Mouse (Mus musculus): ENCODE data around the gene Fbxo2. TPM values are rescaled to one million over a fixed set of nuclear protein-coding genes. Genes with fewer than 3 reads are reported as not detected.
"Not testable (repeated sequence)": the region's sequence is repeated elsewhere in the genome, so short reads cannot be mapped to it uniquely, and the experiment has no call there.

Fbxo2 gene
- polyA plus RNA-seq, 1 experiment = 0.14 TPM

DNA sequence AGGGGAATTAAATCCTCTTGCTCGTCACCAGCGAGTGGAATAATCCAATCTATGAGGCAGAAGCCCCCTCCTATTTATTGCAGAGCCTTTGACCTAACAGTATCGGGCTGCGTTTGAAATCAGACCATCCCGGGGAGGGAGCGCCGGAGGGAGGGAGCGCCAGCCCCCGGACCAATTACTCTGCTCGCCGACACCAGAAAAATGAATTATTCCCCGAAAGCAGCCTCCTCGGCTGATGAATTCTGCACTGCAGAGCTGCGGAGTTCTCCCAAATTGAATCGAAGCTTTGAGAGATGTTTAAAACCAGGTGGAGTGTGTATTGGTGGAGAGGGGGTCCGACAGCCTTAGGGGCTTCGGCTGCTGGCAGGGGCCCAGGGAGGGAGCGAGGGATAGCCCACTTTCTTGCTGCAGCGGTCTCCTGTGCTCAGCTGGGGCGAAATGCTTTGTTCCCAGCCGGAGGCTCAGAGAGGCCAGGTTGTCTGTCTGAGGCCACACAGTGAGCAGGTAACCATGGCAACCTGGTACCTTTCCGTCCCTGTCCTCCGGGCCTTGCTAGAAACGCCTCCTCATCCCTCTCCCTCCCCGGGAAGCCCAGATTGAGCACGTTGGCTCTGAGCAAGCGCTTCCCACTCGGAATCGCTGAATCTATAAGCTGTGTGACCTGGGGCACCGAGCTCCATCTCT is 13.5 kb downstream of the Fbxo2 start:
- 7% methylated on average over 30 of the region's 30 CpGs for WGBS
- Histone ChIP-seq H3K27ac (ENCODE audit: insufficient read depth, low read length) (no peak overlapping the region), H3K27me3 (ENCODE audit: control insufficient read depth, insufficient read depth, low read length) (peaks cover 8% of the 10 kb centered on the region), H3K4me1 (ENCODE audit: control insufficient read depth, insufficient read depth, insufficient read length) (no peaks in the 10 kb centered on the region), H3K36me3 (ENCODE audit: control insufficient read depth, insufficient read depth, low read length) (no peaks in the 10 kb centered on the region), H3K4me3 (ENCODE audit: extremely low read depth, insufficient read depth, insufficient read length) (no peak overlapping the region)
- DNase-seq (ENCODE audit: low read depth in 1 of 2, low spot score in 2 of 2) = no peak
- TF ChIP-seq POLR2A (IDR thresholded peaks at IDR 0.05; ENCODE audit: low read depth, low read length) (no peak), CTCF (IDR thresholded peaks at IDR 0.05; ENCODE audit: extremely low read depth, insufficient read depth, insufficient read length, insufficient replicate concordance) (no peak)

DNA sequence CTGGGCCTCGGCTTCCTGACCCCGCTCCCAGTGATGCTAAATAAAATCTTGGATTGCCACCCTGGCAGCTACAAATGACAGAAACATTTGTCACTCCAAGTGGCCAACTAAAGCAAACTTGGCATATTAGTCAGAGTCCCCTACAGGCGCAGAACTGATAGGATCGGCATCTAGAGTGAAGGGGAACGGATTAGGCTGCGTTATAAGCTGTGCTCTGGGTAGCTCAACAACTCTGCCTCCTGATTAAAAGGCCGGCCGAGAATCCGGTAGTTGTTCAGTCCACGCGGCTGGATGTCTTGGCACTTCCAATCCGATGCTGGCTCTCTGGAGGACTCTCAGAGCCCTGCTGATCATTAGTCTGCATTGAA is 14.1 kb downstream of the Fbxo2 start:
- H3K36me3 ChIP-seq (ENCODE audit: control insufficient read depth, insufficient read depth, low read length) = no peaks in the 10 kb centered on the region
- H3K4me1 ChIP-seq (ENCODE audit: control insufficient read depth, insufficient read depth, insufficient read length) = no peaks in the 10 kb centered on the region
- no peak for DNase-seq (ENCODE audit: low read depth in 1 of 2, low spot score in 2 of 2)
- peaks cover 6% of the 10 kb centered on the region for H3K27me3 ChIP-seq (ENCODE audit: control insufficient read depth, insufficient read depth, low read length)
- no peak overlapping the region for H3K27ac ChIP-seq (ENCODE audit: insufficient read depth, low read length)
- no peak overlapping the region for H3K4me3 ChIP-seq (ENCODE audit: extremely low read depth, insufficient read depth, insufficient read length)
- 38% methylated on average over 12 of the region's 12 CpGs for WGBS
- TF ChIP-seq CTCF (IDR thresholded peaks at IDR 0.05; ENCODE audit: extremely low read depth, insufficient read depth, insufficient read length, insufficient replicate concordance) = no peak
- TF ChIP-seq POLR2A (IDR thresholded peaks at IDR 0.05; ENCODE audit: low read depth, low read length) = no peak

DNA sequence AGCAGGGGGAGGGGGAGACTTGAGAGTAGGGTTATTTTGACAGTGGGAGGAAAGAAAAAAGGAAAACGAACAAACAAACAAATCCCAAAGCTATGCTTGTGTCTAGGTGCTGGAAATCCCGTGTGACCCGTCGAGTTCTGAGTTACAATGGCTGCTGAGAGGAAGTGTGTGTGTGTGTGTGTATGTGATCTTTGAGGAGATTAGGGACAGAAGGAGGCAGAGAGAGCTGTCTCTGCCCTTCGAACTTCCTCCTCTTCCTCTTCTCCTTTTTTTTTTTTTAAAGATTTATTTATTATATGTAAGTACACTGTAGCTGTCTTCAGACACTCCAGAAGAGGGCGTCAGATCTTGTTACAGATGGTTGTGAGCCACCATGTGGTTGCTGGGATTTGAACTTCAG is 16.2 kb downstream of the Fbxo2 start:
- 14% methylated on average over 6 of the region's 6 CpGs for WGBS

DNA sequence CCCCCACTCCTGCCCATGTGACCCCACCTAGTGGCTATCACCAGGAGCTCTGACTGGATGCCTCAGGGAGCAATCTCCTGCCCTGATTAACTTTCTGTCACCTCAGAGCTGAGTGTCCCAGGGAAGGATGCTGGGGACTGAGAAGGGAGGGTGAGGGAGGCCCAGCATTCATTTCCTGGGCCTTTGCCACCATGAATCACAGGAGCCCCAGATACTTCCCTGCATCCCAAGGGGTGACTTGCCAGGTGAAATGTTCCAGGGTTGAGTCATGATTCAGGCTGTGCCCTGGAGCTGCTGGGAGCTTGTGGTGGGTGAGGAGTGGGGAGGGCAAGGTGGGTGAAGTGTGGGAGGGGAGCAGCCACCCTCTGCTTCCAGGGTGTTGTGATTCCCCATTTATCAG is 17.3 kb downstream of the Fbxo2 start:
- TF ChIP-seq POLR2A (IDR thresholded peaks at IDR 0.05; ENCODE audit: low read depth, low read length) (no peak), CTCF (IDR thresholded peaks at IDR 0.05; ENCODE audit: extremely low read depth, insufficient read depth, insufficient read length, insufficient replicate concordance) (no peak)
- Histone ChIP-seq H3K36me3 (ENCODE audit: control insufficient read depth, insufficient read depth, low read length) (no peaks in the 10 kb centered on the region), H3K4me1 (ENCODE audit: control insufficient read depth, insufficient read depth, insufficient read length) (no peaks in the 10 kb centered on the region), H3K27me3 (ENCODE audit: control insufficient read depth, insufficient read depth, low read length) (peaks cover 5% of the 10 kb centered on the region; the same call in 1 of the 2 replicates), H3K27ac (ENCODE audit: insufficient read depth, low read length) (no peak overlapping the region), H3K4me3 (ENCODE audit: extremely low read depth, insufficient read depth, insufficient read length) (no peak overlapping the region)
- DNase-seq (ENCODE audit: low read depth in 1 of 2, low spot score in 2 of 2) = no peak

More for the DNA sequence above, 16.2 kb downstream of the Fbxo2 start:
- DNase-seq (ENCODE audit: low read depth in 1 of 2, low spot score in 2 of 2); H3K4me1 ChIP-seq (ENCODE audit: control insufficient read depth, insufficient read depth, insufficient read length); H3K27me3 ChIP-seq (ENCODE audit: control insufficient read depth, insufficient read depth, low read length); H3K27ac ChIP-seq (ENCODE audit: insufficient read depth, low read length); H3K36me3 ChIP-seq (ENCODE audit: control insufficient read depth, insufficient read depth, low read length); H3K4me3 ChIP-seq (ENCODE audit: extremely low read depth, insufficient read depth, insufficient read length): not testable (repeated sequence)

DNA sequence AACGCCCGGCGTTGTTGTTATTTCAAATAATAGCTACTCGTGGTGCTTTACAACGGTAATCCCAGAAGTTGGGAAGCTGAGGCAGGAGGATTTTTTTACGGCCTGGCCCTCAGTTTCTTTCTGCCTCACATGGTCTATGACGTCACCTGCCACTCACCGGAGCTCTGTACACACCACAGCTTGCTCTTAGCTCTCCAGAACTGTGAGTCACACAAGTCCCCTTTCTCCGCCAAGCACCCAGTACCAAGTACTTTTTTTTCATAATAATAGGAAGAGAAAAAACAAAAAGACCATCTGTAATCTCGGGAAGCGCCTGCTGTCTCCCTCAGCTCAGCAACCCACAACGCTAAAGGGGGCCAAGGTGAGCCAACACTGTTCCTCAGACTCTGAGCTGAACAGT is 21.1 kb downstream of the Fbxo2 start:
- H3K27me3 ChIP-seq (ENCODE audit: control insufficient read depth, insufficient read depth, low read length) = no peaks in the 10 kb centered on the region
- no peak overlapping the region for H3K4me3 ChIP-seq (ENCODE audit: extremely low read depth, insufficient read depth, insufficient read length)
- H3K4me1 ChIP-seq (ENCODE audit: control insufficient read depth, insufficient read depth, insufficient read length) = no peaks in the 10 kb centered on the region
- no peaks in the 10 kb centered on the region for H3K36me3 ChIP-seq (ENCODE audit: control insufficient read depth, insufficient read depth, low read length)
- TF ChIP-seq POLR2A (IDR thresholded peaks at IDR 0.05; ENCODE audit: low read depth, low read length) = no peak
- no peak for TF ChIP-seq CTCF (IDR thresholded peaks at IDR 0.05; ENCODE audit: extremely low read depth, insufficient read depth, insufficient read length, insufficient replicate concordance)
- no peak for DNase-seq (ENCODE audit: low read depth in 1 of 2, low spot score in 2 of 2)
- H3K27ac ChIP-seq (ENCODE audit: insufficient read depth, low read length) = no peak overlapping the region
- 87% methylated on average over 12 of the region's 12 CpGs for WGBS

DNA sequence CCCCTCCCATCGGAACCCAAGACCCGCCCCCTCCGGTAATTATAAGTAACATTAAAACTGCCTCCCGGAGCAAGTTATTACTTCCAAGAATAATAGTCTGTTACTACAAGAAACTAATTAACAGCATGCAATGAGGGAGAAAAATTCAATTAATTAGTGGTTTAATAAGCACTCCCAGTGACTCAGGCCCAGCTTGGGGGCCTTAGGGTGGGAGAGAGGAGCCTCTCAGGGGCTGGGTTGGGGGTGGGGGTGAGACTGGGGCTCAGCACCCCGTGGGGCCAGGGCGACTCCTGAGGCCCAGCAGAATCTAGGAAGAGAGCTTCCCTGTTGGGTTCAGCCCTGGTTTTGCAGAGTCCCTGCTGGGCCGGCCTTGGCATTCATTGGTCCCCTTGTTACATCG is 21.9 kb downstream of the Fbxo2 start:
- no peaks in the 10 kb centered on the region for H3K4me1 ChIP-seq (ENCODE audit: control insufficient read depth, insufficient read depth, insufficient read length)
- H3K27ac ChIP-seq (ENCODE audit: insufficient read depth, low read length) = no peak overlapping the region
- H3K36me3 ChIP-seq (ENCODE audit: control insufficient read depth, insufficient read depth, low read length) = no peaks in the 10 kb centered on the region
- no peak overlapping the region for H3K4me3 ChIP-seq (ENCODE audit: extremely low read depth, insufficient read depth, insufficient read length)
- no peak for TF ChIP-seq CTCF (IDR thresholded peaks at IDR 0.05; ENCODE audit: extremely low read depth, insufficient read depth, insufficient read length, insufficient replicate concordance)
- WGBS = 51% methylated on average over 8 of the region's 8 CpGs
- no peak for DNase-seq (ENCODE audit: low read depth in 1 of 2, low spot score in 2 of 2)
- no peaks in the 10 kb centered on the region for H3K27me3 ChIP-seq (ENCODE audit: control insufficient read depth, insufficient read depth, low read length)

DNA sequence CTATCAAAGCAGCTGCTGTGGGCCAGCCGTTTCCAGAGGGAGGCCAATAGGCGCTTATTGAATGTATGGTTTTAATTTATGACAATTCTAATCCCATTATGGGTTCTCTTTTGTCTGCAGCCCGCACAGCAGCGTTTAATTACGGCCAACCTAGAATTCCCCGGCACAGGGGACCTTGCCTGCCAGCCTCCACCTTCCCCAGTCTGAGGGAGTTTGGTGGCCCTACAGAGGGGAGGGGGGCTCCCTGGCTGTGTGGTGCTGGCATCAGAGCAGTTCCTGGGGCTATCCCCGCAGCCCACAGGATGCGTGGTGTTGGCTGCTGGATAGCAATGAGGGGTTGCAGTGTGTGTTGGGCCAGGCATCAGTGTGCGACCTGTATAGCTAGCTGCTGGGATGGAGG is 24.1 kb downstream of the Fbxo2 start:
- 79% methylated on average over 9 of the region's 9 CpGs for WGBS
- no peaks in the 10 kb centered on the region for H3K36me3 ChIP-seq (ENCODE audit: control insufficient read depth, insufficient read depth, low read length)
- no peak for TF ChIP-seq CTCF (IDR thresholded peaks at IDR 0.05; ENCODE audit: extremely low read depth, insufficient read depth, insufficient read length, insufficient replicate concordance)
- no peak for TF ChIP-seq POLR2A (IDR thresholded peaks at IDR 0.05; ENCODE audit: low read depth, low read length)
- no peak overlapping the region for H3K4me3 ChIP-seq (ENCODE audit: extremely low read depth, insufficient read depth, insufficient read length)
- H3K27me3 ChIP-seq (ENCODE audit: control insufficient read depth, insufficient read depth, low read length) = no peaks in the 10 kb centered on the region
- H3K27ac ChIP-seq (ENCODE audit: insufficient read depth, low read length) = no peak overlapping the region
- DNase-seq (ENCODE audit: low read depth in 1 of 2, low spot score in 2 of 2) = no peak
- no peaks in the 10 kb centered on the region for H3K4me1 ChIP-seq (ENCODE audit: control insufficient read depth, insufficient read depth, insufficient read length)
